Mouse (Mus musculus) embryonic fibroblast, embryonic 13.5 days (primary cell): ENCODE results near the gene Zfp93. TPM values are rescaled to one million over a fixed set of nuclear protein-coding genes. Genes with fewer than 3 reads are reported as not detected.

Source experiments
- H3K27ac ChIP-seq: 2 replicates; pipeline ENCODE4 v1.5.1; 2012; ENCODE audit warnings: low read length, control low read depth, inconsistent platforms; ENCODE audit not compliant: insufficient read depth
- H3K4me1 ChIP-seq: 2 replicates; pipeline ENCODE4 v1.6.1; 2011; ENCODE audit warnings: low read length; ENCODE audit not compliant: control insufficient read depth, insufficient read depth
- H3K4me3 ChIP-seq: 2 replicates; pipeline ENCODE4 v1.5.1; 2011; ENCODE audit warnings: mild to moderate bottlenecking, control low read depth, low read length; ENCODE audit not compliant: insufficient read depth
- CTCF ChIP-seq: IDR thresholded peaks from 2 replicates; pipeline ENCODE4 v1.5.1; 2011; ENCODE audit warnings: mild to moderate bottlenecking, control low read depth, low read length, moderate library complexity, borderline replicate concordance; ENCODE audit not compliant: insufficient read depth
- POLR2A ChIP-seq: IDR thresholded peaks from 2 replicates; pipeline ENCODE4 v1.6.1; 2011; ENCODE audit warnings: low read depth, mild to moderate bottlenecking, control low read depth, low read length, moderate library complexity
- polyA plus RNA-seq: library from polyadenylated mRNA; stranded (reverse); fragments of >200 nt; gene quantifications from 2 replicates; pipeline ENCODE4 v1.2.4, GENCODE M21; 2011; ENCODE audit warnings: low read depth; ENCODE audit not compliant: missing spikeins, insufficient read length

The Zfp93 gene
- polyA plus RNA-seq, 1 experiment, result 13.4 TPM

- Histone ChIP-seq H3K27ac (no peak overlapping the region), H3K4me1 (no peaks in the 10 kb centered on the region), H3K4me3 (no peak overlapping the region)
- TF ChIP-seq CTCF (no peak), POLR2A (no peak)
Observed at GRCm38 (mm10) chr7:24326273-24327135, 56.3 kb downstream of the Zfp93 start.

Other genes starting within 250 kb of the Zfp93 start
- gene Vmn1r183, start 217.2 kb upstream of the Zfp93 start, polyA plus RNA-seq, result not detected in 2 replicates
- gene Zfp180, start 188.5 kb upstream of the Zfp93 start, polyA plus RNA-seq, result 14.5 and 16.5 TPM in 2 replicates
- gene Zfp112, start 158.1 kb upstream of the Zfp93 start, polyA plus RNA-seq, result 2.8 and 3.3 TPM in 2 replicates
- gene Zfp235, start 136.3 kb upstream of the Zfp93 start, polyA plus RNA-seq, result 5.8 and 6.0 TPM in 2 replicates
- 1.0 and 2.5 TPM in 2 replicates for gene Zfp114, start 95.4 kb upstream of the Zfp93 start, polyA plus RNA-seq
- 12.4 and 14.0 TPM in 2 replicates for gene Zfp111, start 59.0 kb upstream of the Zfp93 start, polyA plus RNA-seq
- 3.6 and 3.7 TPM in 2 replicates for gene Zfp109, start 32.9 kb upstream of the Zfp93 start, polyA plus RNA-seq
- gene Zfp108, start 15.6 kb upstream of the Zfp93 start, polyA plus RNA-seq, result 2.8 and 3.0 TPM in 2 replicates
- 11.7 and 14.8 TPM in 2 replicates for gene Zfp61, start 30.8 kb downstream of the Zfp93 start, polyA plus RNA-seq
- 3.8 and 4.4 TPM in 2 replicates for gene Zfp94, start 46.2 kb downstream of the Zfp93 start, polyA plus RNA-seq
- gene Tescl, start 63.5 kb downstream of the Zfp93 start, polyA plus RNA-seq, result not detected in 2 replicates
- not detected in 2 replicates for gene Lypd5, start 78.8 kb downstream of the Zfp93 start, polyA plus RNA-seq
- gene Kcnn4, start 99.8 kb downstream of the Zfp93 start, polyA plus RNA-seq, result 1.9 and 3.4 TPM in 2 replicates
- 14.8 and 18.1 TPM in 2 replicates for gene Smg9, start 129.2 kb downstream of the Zfp93 start, polyA plus RNA-seq
- gene Irgc1, start 181.9 kb downstream of the Zfp93 start, polyA plus RNA-seq, result not detected in 2 replicates
- gene Plaur, start 192.1 kb downstream of the Zfp93 start, polyA plus RNA-seq, result 35.2 and 70.2 TPM in 2 replicates
- gene Cadm4, start 211.6 kb downstream of the Zfp93 start, polyA plus RNA-seq, result 1.2 and 3.3 TPM in 2 replicates
- gene Zfp428, start 236.6 kb downstream of the Zfp93 start, polyA plus RNA-seq, result 5.6 and 8.9 TPM in 2 replicates
- gene AC161166.1, start 242.0 kb downstream of the Zfp93 start, polyA plus RNA-seq, result not detected in 2 replicates